Mouse (Mus musculus) heart, embryonic 14.5 days (tissue): ENCODE measurements at regions not wholly inside any gene's neighbourhood (a gene's known extent, or its start where the extent isn't known, plus 50 kb on each side); places are given as distances from the start of the nearest gene placed in this dataset.
"Not testable (repeated sequence)": the region's sequence is repeated elsewhere in the genome, so short reads cannot be mapped to it uniquely, and the experiment has no call there.

Source experiments
- ATAC-seq: fragments of 200-750 bp; cut with Nextera tagmentation; 2 replicates; pipeline ENCODE4 v1.8.0; 2017; ENCODE audit warnings: low read depth, moderate TSS enrichment; ENCODE audit not compliant: insufficient number of reproducible peaks, insufficient read depth, low FRiP score
- H3K27ac ChIP-seq, 2 experiments: fragments of 200-500 bp in 1 of 2; fragments of 300-500 bp in 1 of 2; sonication (generic) in 1 of 2; replicated peaks in 1 of 2; 2 replicates each; pipeline ENCODE4 v1.5.1; 2012 to 2014; ENCODE audit warnings: low read depth in 2 of 2, low read length in 2 of 2, control low read depth in 1 of 2, mild to moderate bottlenecking in 1 of 2, mixed read lengths in 1 of 2; ENCODE audit not compliant: control insufficient read depth in 1 of 2, insufficient read depth in 1 of 2
- H3K27me3 ChIP-seq: fragments of 300-500 bp; sonication (generic); 2 replicates; pipeline ENCODE4 v1.6.1; 2014; ENCODE audit warnings: mild to moderate bottlenecking, low read length, control low read depth; ENCODE audit not compliant: control insufficient read depth, insufficient read depth
- H3K36me3 ChIP-seq: fragments of 300-500 bp; sonication (generic); 2 replicates; pipeline ENCODE4 v1.6.1; 2014; ENCODE audit warnings: mild to moderate bottlenecking, control low read depth, low read length, mixed read lengths; ENCODE audit not compliant: control insufficient read depth, insufficient read depth
- H3K4me1 ChIP-seq, 2 experiments: fragments of 200-500 bp in 1 of 2; fragments of 300-500 bp in 1 of 2; sonication (generic) in 1 of 2; 2 replicates each; pipeline ENCODE4 v1.6.1; 2012 to 2014; ENCODE audit warnings: low read length in 2 of 2, control low read depth in 1 of 2, mixed read lengths in 1 of 2; ENCODE audit not compliant: control insufficient read depth in 2 of 2, insufficient read depth in 2 of 2
- H3K4me2 ChIP-seq: fragments of 300-500 bp; sonication (generic); 2 replicates; pipeline ENCODE4 v1.6.1; 2014; ENCODE audit warnings: mild to moderate bottlenecking, low read length
- H3K4me3 ChIP-seq, 2 experiments: fragments of 200-500 bp in 1 of 2; fragments of 300-500 bp in 1 of 2; sonication (generic) in 1 of 2; 2 replicates each; pipeline ENCODE4 v1.5.1; 2012 to 2014; ENCODE audit warnings: low read length in 2 of 2, mild to moderate bottlenecking in 2 of 2, control low read depth in 1 of 2, low read depth in 1 of 2, moderate library complexity in 1 of 2; ENCODE audit not compliant: control insufficient read depth in 1 of 2, insufficient read depth in 1 of 2
- H3K9ac ChIP-seq: fragments of 300-500 bp; sonication (generic); 2 replicates; pipeline ENCODE4 v1.6.1; 2014; ENCODE audit warnings: mild to moderate bottlenecking, low read length
- H3K9me3 ChIP-seq: fragments of 300-500 bp; sonication (generic); 2 replicates; pipeline ENCODE4 v1.6.1; 2016; ENCODE audit warnings: low read length, control low read depth; ENCODE audit not compliant: control insufficient read depth
- WGBS: fragments of 180-500 bp; shearing (Covaris S2); extraction: QIAGEN DNeasy Blood & Tissue Kit; methylation state at CpG from one replicate; pipeline ENCODE4 v1.1.7; 2014; 5-methylcytosine and 5-hydroxymethylcytosine counted together

GRCm38 (mm10) chr5:51984966-51985365 is 205.3 kb downstream of the Dhx15 start:
- Histone ChIP-seq H3K27ac (no peak overlapping the region), H3K4me3 (no peak overlapping the region), H3K27me3 (no peaks in the 10 kb centered on the region), H3K36me3 (no peaks in the 10 kb centered on the region), H3K9ac (no peak overlapping the region), H3K4me2 (no peak overlapping the region), H3K4me1 (peaks cover 2 to 8% of the 10 kb centered on the region in 2 experiments; a peak in 3 of 4 replicates), H3K9me3 (no peaks in the 10 kb centered on the region)
- WGBS = 80% methylated on average over 6 of the region's 6 CpGs
- ATAC-seq = no peak

DNA sequence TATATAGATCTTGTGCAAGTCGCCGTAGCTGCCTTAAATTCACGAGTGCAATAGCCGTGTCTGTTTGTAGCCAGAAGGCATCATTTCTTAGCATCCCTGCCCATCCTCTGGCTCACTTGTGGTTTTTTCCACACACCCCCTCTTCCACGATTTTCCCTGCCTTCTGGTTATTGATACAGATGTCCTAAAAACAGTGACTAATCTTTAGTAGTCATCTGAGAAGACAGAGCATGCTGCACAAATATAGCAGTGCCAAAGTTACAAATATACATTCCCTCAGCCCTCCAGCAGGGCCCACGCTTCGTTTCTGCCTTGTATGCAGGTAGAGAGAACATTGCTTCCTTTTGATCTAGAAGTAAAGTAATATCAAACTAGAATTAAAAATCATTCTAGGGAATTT is 207.5 kb downstream of the Dhx15 start:
- H3K9ac ChIP-seq = no peak overlapping the region
- H3K4me1 ChIP-seq = peaks cover 2 to 8% of the 10 kb centered on the region in 2 experiments; a peak in 3 of 4 replicates
- no peak overlapping the region for H3K27ac ChIP-seq
- ATAC-seq = no peak
- H3K4me2 ChIP-seq = no peak overlapping the region
- H3K36me3 ChIP-seq = no peaks in the 10 kb centered on the region
- no peaks in the 10 kb centered on the region for H3K9me3 ChIP-seq
- WGBS = 82% methylated on average over 7 of the region's 7 CpGs
- no peak overlapping the region for H3K4me3 ChIP-seq
- H3K27me3 ChIP-seq = no peaks in the 10 kb centered on the region

DNA sequence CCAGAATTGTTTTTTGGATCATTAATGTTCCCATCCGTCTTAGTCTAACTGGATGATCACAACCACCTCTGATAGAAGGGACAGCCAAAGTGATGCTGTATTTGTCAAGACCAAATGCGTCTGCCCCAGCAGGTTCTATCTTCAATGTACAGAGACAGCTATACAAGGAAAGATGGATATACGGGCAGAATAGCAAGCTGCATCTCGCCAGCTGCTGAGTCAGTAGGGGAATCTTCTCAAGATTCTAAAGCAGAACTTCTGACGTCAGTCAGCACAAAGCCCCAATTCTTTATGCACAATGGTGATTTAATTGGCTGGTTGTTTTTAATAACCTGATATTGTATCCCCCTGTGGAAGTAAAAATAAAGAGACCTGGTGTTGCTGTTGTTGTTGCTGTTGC is 209.4 kb downstream of the Dhx15 start:
- ATAC-seq = no peak
- Histone ChIP-seq H3K36me3 (no peaks in the 10 kb centered on the region), H3K4me2 (no peak overlapping the region), H3K9me3 (no peaks in the 10 kb centered on the region), H3K27ac (no peak overlapping the region), H3K9ac (no peak overlapping the region), H3K4me3 (no peak overlapping the region), H3K4me1 (peaks cover 2 to 8% of the 10 kb centered on the region in 2 experiments; a peak in 3 of 4 replicates), H3K27me3 (no peaks in the 10 kb centered on the region)
- WGBS = 82% methylated on average over 5 of the region's 5 CpGs

- H3K4me2 ChIP-seq = no peak overlapping the region
- no peak overlapping the region for H3K27ac ChIP-seq
- H3K9ac ChIP-seq = no peak overlapping the region
- H3K27me3 ChIP-seq = no peaks in the 10 kb centered on the region
- no peak overlapping the region for H3K4me3 ChIP-seq
- H3K9me3 ChIP-seq = no peaks in the 10 kb centered on the region
- no peaks in the 10 kb centered on the region; a peak in 2 of 4 replicates for H3K4me1 ChIP-seq
- no peaks in the 10 kb centered on the region for H3K36me3 ChIP-seq
- no peak for ATAC-seq
- 60% methylated on average over 5 of the region's 5 CpGs for WGBS
Observed at GRCm38 (mm10) chr5:51952499-51952898, 237.8 kb downstream of the Dhx15 start.

DNA sequence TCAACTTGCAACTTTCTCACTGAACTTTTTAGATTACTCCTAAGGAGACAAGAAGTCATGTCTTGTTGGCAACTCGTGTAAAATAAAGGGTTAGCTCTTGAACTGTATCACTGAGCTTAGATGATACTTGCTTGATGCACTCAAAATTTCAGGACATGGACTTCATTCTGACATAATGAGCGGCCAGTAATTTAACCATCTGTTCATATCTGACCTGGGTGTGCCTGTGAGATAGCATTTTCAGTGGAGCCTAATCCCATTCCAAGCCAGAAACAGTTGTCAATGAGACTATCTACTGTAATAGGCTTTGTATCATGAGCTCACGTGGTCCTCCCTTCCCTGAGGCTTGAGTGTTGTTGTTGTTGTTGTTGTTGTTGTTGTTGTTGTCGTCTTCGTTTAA is 240.3 kb downstream of the Dhx15 start:
- H3K36me3 ChIP-seq = no peaks in the 10 kb centered on the region
- 83% methylated on average over 5 of the region's 5 CpGs for WGBS
- no peaks in the 10 kb centered on the region for H3K9me3 ChIP-seq
- H3K4me1 ChIP-seq = no peaks in the 10 kb centered on the region; a peak in 2 of 4 replicates
- no peaks in the 10 kb centered on the region for H3K27me3 ChIP-seq
- H3K27ac ChIP-seq = no peak overlapping the region
- ATAC-seq = no peak
- no peak overlapping the region for H3K4me2 ChIP-seq
- no peak overlapping the region for H3K9ac ChIP-seq
- no peak overlapping the region for H3K4me3 ChIP-seq

GRCm38 (mm10) chr5:51946062-51946461 is 244.3 kb downstream of the Dhx15 start:
- no peak overlapping the region for H3K4me2 ChIP-seq
- no peaks in the 10 kb centered on the region for H3K36me3 ChIP-seq
- H3K9ac ChIP-seq = no peak overlapping the region
- no peak overlapping the region for H3K27ac ChIP-seq
- H3K4me3 ChIP-seq = no peak overlapping the region
- ATAC-seq = no peak
- H3K4me1 ChIP-seq = peaks cover 3 to 4% of the 10 kb centered on the region in 2 experiments; a peak in 2 of 4 replicates
- H3K9me3 ChIP-seq = no peaks in the 10 kb centered on the region
- H3K27me3 ChIP-seq = no peaks in the 10 kb centered on the region
- 93% methylated on average over 3 of the region's 3 CpGs for WGBS

DNA sequence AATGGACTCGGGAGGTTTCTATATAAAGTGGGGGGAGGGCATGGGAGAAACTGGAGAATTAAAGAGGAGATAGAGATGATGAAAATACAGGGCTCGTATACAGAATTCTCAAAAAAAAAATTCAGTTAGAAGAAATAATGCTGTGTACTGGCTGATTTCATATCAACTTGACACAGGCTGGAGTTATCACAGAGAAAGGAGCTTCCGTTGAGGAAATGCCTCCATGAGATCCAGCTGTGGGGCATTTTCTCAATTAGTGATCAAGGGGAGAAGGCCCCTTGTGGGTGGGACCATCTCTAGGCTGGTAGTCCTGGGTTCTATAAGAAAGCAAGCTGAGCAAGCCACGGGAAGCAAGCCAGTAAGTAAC is 248.4 kb downstream of the Dhx15 start:
- H3K27ac ChIP-seq, H3K4me3 ChIP-seq, H3K4me1 ChIP-seq, H3K36me3 ChIP-seq, H3K9ac ChIP-seq, H3K9me3 ChIP-seq, H3K27me3 ChIP-seq, ATAC-seq: not testable (repeated sequence)
- peak overlapping the region; percentile 7 for H3K4me2 ChIP-seq
- WGBS = 31% methylated on average over 4 of the region's 4 CpGs

- H3K27ac ChIP-seq = no peak overlapping the region
- no peaks in the 10 kb centered on the region for H3K27me3 ChIP-seq
- H3K36me3 ChIP-seq = no peaks in the 10 kb centered on the region
- no peaks in the 10 kb centered on the region for H3K9me3 ChIP-seq
- H3K4me3 ChIP-seq = no peak overlapping the region
- peaks cover 3 to 6% of the 10 kb centered on the region in 2 experiments; a peak in 1 of 4 replicates for H3K4me1 ChIP-seq
- no peak overlapping the region for H3K9ac ChIP-seq
- WGBS = 16% methylated on average over 8 of the region's 8 CpGs
- ATAC-seq = 0 out of 2 replicates have a peak, but pooled peaks have one; percentile 26
- peak overlapping the region; percentile 7 for H3K4me2 ChIP-seq
Observed at GRCm38 (mm10) chr5:51941255-51941924, 248.9 kb downstream of the Dhx15 start.
